Comparison of ENCODE assay signal across 8 mouse cellular contexts in genomic region chrX:101772035-101772434, GRCm38 (mm10). TPM values are rescaled to one million over a fixed set of nuclear protein-coding genes. Genes with fewer than 3 reads are reported as not detected.
DNase-seq lines count a peak whose midpoint lies in the region; ATAC-seq and TF ChIP-seq lines count a peak whose summit lies in the region.

No protein-coding gene starts in this region.

- H3K4me1 ChIP-seq in embryonic facial prominence, embryonic 11.5 days (ENCODE audit: control insufficient read depth, insufficient read depth, low read length), result no peaks in the 10 kb centered on the region
- no peaks in the 10 kb centered on the region for H3K4me1 ChIP-seq in midbrain, postnatal 0 days (ENCODE audit: insufficient read depth, low read length)

- H3K27me3 ChIP-seq in embryonic facial prominence, embryonic 11.5 days (ENCODE audit: control insufficient read depth, insufficient read depth, low read length), result no peaks in the 10 kb centered on the region; the same call in 1 of the 2 replicates
- 0 out of 2 replicates have a peak, but pooled peaks cover 3% of the 10 kb centered on the region for H3K27me3 ChIP-seq in midbrain, postnatal 0 days (ENCODE audit: insufficient read depth, low read length)

- no peak overlapping the region for H3K4me3 ChIP-seq in gastrocnemius, adult 2 months
- H3K4me3 ChIP-seq in embryonic facial prominence, embryonic 11.5 days (ENCODE audit: low read depth, low read length), result no peak overlapping the region
- no peak overlapping the region for H3K4me3 ChIP-seq in midbrain, postnatal 0 days (ENCODE audit: low read depth, low read length)

- no peak overlapping the region for H3K27ac ChIP-seq in gastrocnemius, adult 2 months
- H3K27ac ChIP-seq in embryonic facial prominence, embryonic 11.5 days (replicated peaks; ENCODE audit: low read depth, low read length), result no peak overlapping the region
- H3K27ac ChIP-seq in midbrain, postnatal 0 days (ENCODE audit: low read depth, low read length), result no peak overlapping the region

- 35% methylated on average over 5 of the region's 5 CpGs for WGBS in embryonic facial prominence, embryonic 11.5 days
- 50% methylated on average over 5 of the region's 5 CpGs for WGBS in midbrain, postnatal 0 days

- no peak overlapping the region for H3K4me2 ChIP-seq in embryonic facial prominence, embryonic 11.5 days (ENCODE audit: low read depth, low read length)
- H3K4me2 ChIP-seq in midbrain, postnatal 0 days (ENCODE audit: low read depth, low read length, poor library complexity, severe bottlenecking), result no peak overlapping the region

- intact Hi-C loops in gastrocnemius, adult 2 months (cut with DNase I), result loop anchor here (10.0 kb wide), 1 partner anchor 97 kb away; no protein-coding TSS in a partner anchor
- intact Hi-C loops in gastrocnemius, postnatal 36 days (cut with DNase I), result no loop called here

- no peak for ATAC-seq in embryonic facial prominence, embryonic 11.5 days (replicated peaks; ENCODE audit: insufficient number of reproducible peaks, low FRiP score, low TSS enrichment, low read depth)
- ATAC-seq in midbrain, postnatal 0 days (ENCODE audit: low FRiP score), result no peak

- no peaks in the 10 kb centered on the region for H3K36me3 ChIP-seq in embryonic facial prominence, embryonic 11.5 days (replicated peaks; ENCODE audit: control insufficient read depth, insufficient read depth, low read depth, low read length)
- no peaks in the 10 kb centered on the region for H3K36me3 ChIP-seq in midbrain, postnatal 0 days (ENCODE audit: insufficient read depth, low read length)

- H3K9me3 ChIP-seq in embryonic facial prominence, embryonic 11.5 days (replicated peaks; ENCODE audit: control insufficient read depth, low read length), result no peaks in the 10 kb centered on the region
- H3K9me3 ChIP-seq in midbrain, postnatal 0 days (ENCODE audit: low read length), result no peaks in the 10 kb centered on the region

- TF ChIP-seq CTCF in gastrocnemius, adult 2 months (IDR thresholded peaks at IDR 0.05), result peak; percentile 84
- TF ChIP-seq CTCF in midbrain, postnatal 0 days (IDR thresholded peaks at IDR 0.05), result peak; percentile 82

- peak; percentile 26 for DNase-seq in gastrocnemius, adult 2 months
- DNase-seq in gastrocnemius, postnatal 36 days, result no peak
- peak; percentile 70 to 72 for DNase-seq in B cell, adult 2 months
- peak; percentile 41 to 48 for DNase-seq in adrenal gland, adult 18-20 months (ENCODE audit: low spot score in 2 of 2)
- DNase-seq in embryonic facial prominence, embryonic 11.5 days (ENCODE audit: low spot score), result peak; percentile 70
- DNase-seq in layer of hippocampus, adult 9-10 months (ENCODE audit: low spot score), result peak; percentile 63
- peak; percentile 48 for DNase-seq in midbrain, postnatal 0 days (ENCODE audit: low spot score)
- peak; percentile 12 for DNase-seq in testis, postnatal 14 days (ENCODE audit: low spot score)

- no peak overlapping the region for H3K9ac ChIP-seq in embryonic facial prominence, embryonic 11.5 days (replicated peaks; ENCODE audit: low read length)
- no peak overlapping the region for H3K9ac ChIP-seq in midbrain, postnatal 0 days (replicated peaks; ENCODE audit: low read length, poor library complexity, severe bottlenecking)

RNA-seq across cellular contexts. Expression of gene Gm4779, which starts 22.2 kb away (rescaled TPM):
- total RNA-seq in gastrocnemius, adult 2 months (2021), result not detected
- total RNA-seq in gastrocnemius, postnatal 36 days (2021), result not detected
- total RNA-seq in adrenal gland, adult 18-20 months (2021), result not detected
- not detected in 2 replicates for polyA plus RNA-seq in embryonic facial prominence, embryonic 11.5 days (2014; fragmentation: Nextera tagmentation; extraction: Ambion mirVana)
- total RNA-seq in midbrain, postnatal 0 days (2014; rRNA removed), result not detected in 2 replicates
- not detected in 2 replicates for polyA plus RNA-seq in midbrain, postnatal 0 days (2015; fragmentation: Nextera tagmentation; extraction: Ambion mirVana)

RNA-seq across cellular contexts. Expression of gene 8030474K03Rik, which starts 22.4 kb away (rescaled TPM):
- not detected for total RNA-seq in gastrocnemius, adult 2 months (2021)
- not detected for total RNA-seq in gastrocnemius, postnatal 36 days (2021)
- not detected for total RNA-seq in adrenal gland, adult 18-20 months (2021)
- 0.14 TPM in 1 of 2 replicates, not detected in the other for polyA plus RNA-seq in embryonic facial prominence, embryonic 11.5 days (2014; fragmentation: Nextera tagmentation; extraction: Ambion mirVana)
- total RNA-seq in midbrain, postnatal 0 days (2014; rRNA removed), result not detected in 2 replicates
- polyA plus RNA-seq in midbrain, postnatal 0 days (2015; fragmentation: Nextera tagmentation; extraction: Ambion mirVana), result not detected in 2 replicates

RNA-seq across cellular contexts. Expression of gene Cxcr3, which starts 38.0 kb away (rescaled TPM):
- not detected for total RNA-seq in gastrocnemius, adult 2 months (2021)
- total RNA-seq in gastrocnemius, postnatal 36 days (2021), result not detected
- total RNA-seq in adrenal gland, adult 18-20 months (2021), result 1 to 10 TPM in 1 of 2 experiments, under 1 TPM in 1; 0.73 to 1.1 TPM
- polyA plus RNA-seq in embryonic facial prominence, embryonic 11.5 days (2014; fragmentation: Nextera tagmentation; extraction: Ambion mirVana), result 0.43 TPM in 1 of 2 replicates, not detected in the other
- total RNA-seq in midbrain, postnatal 0 days (2014; rRNA removed), result 0.33 TPM in 1 of 2 replicates, not detected in the other
- 0.12 and 0.20 TPM in 2 replicates for polyA plus RNA-seq in midbrain, postnatal 0 days (2015; fragmentation: Nextera tagmentation; extraction: Ambion mirVana)

Comparison
In these comparisons a context has a peak if more than half of its experiments do, and no peak if none do; other contexts are left out.
1. DNase-seq: peak in gastrocnemius, adult 2 months (single experiment), B cell, adult 2 months (2 of 2), adrenal gland, adult 18-20 months (2 of 2), embryonic facial prominence, embryonic 11.5 days (single experiment), layer of hippocampus, adult 9-10 months (single experiment), midbrain, postnatal 0 days (single experiment) and testis, postnatal 14 days (single experiment); none in gastrocnemius, postnatal 36 days (0 of 2).